Mouse (Mus musculus) thymus, adult 2 months (tissue): ENCODE data around the gene Cysrt1. TPM values are rescaled to one million over a fixed set of nuclear protein-coding genes. Genes with fewer than 3 reads are reported as not detected.

Experiments
- DNase-seq: peaks from one replicate; pipeline ENCODE4 v3.0.0; 2021
- H3K27ac ChIP-seq: fragments of 200-500 bp; 2 replicates; pipeline ENCODE4 v1.5.1; 2012; ENCODE audit warnings: low read length, control low read depth; ENCODE audit not compliant: control insufficient read depth, insufficient read depth
- H3K27me3 ChIP-seq: fragments of 200-500 bp; 2 replicates; pipeline ENCODE4 v1.6.1; 2012; ENCODE audit warnings: mild to moderate bottlenecking, low read length, moderate library complexity, mixed read lengths; ENCODE audit not compliant: control insufficient read depth, insufficient read depth
- H3K36me3 ChIP-seq: fragments of 200-500 bp; 2 replicates; pipeline ENCODE4 v1.6.1; 2012; ENCODE audit warnings: mild to moderate bottlenecking, low read length, moderate library complexity; ENCODE audit not compliant: control insufficient read depth, insufficient read depth
- H3K4me1 ChIP-seq: fragments of 200-500 bp; replicated peaks from 2 replicates; pipeline ENCODE4 v1.6.1; 2012; ENCODE audit warnings: low read length; ENCODE audit not compliant: control insufficient read depth, insufficient read depth
- H3K4me3 ChIP-seq: fragments of 200-500 bp; 2 replicates; pipeline ENCODE4 v1.5.1; 2012; ENCODE audit warnings: mild to moderate bottlenecking, low read length, control low read depth, moderate library complexity; ENCODE audit not compliant: control insufficient read depth, insufficient read depth
- CTCF ChIP-seq: fragments of 200-500 bp; IDR thresholded peaks from 2 replicates; pipeline ENCODE4 v1.5.1; 2012; ENCODE audit warnings: mild to moderate bottlenecking, control low read depth, low read length, moderate library complexity, borderline replicate concordance; ENCODE audit not compliant: control insufficient read depth, poor library complexity, insufficient read depth; ENCODE audit errors: extremely low read depth
- POLR2A ChIP-seq: fragments of 200-500 bp; IDR thresholded peaks from 2 replicates; pipeline ENCODE4 v1.6.1; 2012; ENCODE audit warnings: mild to moderate bottlenecking, low read length, control low read depth, moderate library complexity; ENCODE audit not compliant: control insufficient read depth, poor library complexity, insufficient read depth; ENCODE audit errors: extremely low read depth
- WGBS: fragments of 180-500 bp; shearing (Covaris S2); methylation state at CpG from one replicate; pipeline ENCODE4 v1.1.7; 2018; 5-methylcytosine and 5-hydroxymethylcytosine counted together
- polyA plus RNA-seq: library from polyadenylated mRNA; depleted of rRNA; stranded (reverse); fragments of >200 nt; gene quantifications from 2 replicates; pipeline ENCODE4 v1.2.3, GENCODE M21; 2012

Gene Cysrt1
- polyA plus RNA-seq, 1 experiment, result 2.1 TPM

GRCm38 (mm10) chr2:25229582-25229981, 12.7 kb downstream of the Cysrt1 start:
- Histone ChIP-seq H3K4me1 (peaks cover 5% of the 10 kb centered on the region), H3K27me3 (no peaks in the 10 kb centered on the region; the same call in 1 of the 2 replicates), H3K36me3 (no peaks in the 10 kb centered on the region), H3K4me3 (no peak overlapping the region), H3K27ac (no peak overlapping the region)
- 95% methylated on average over 5 of the region's 5 CpGs for WGBS
- TF ChIP-seq POLR2A (no peak), CTCF (no peak)
- no peak for DNase-seq

- H3K27me3 ChIP-seq, result no peaks in the 10 kb centered on the region; the same call in 1 of the 2 replicates
- no peak overlapping the region for H3K27ac ChIP-seq
- peaks cover 5% of the 10 kb centered on the region for H3K4me1 ChIP-seq
- no peaks in the 10 kb centered on the region for H3K36me3 ChIP-seq
- no peak overlapping the region for H3K4me3 ChIP-seq
- 88% methylated on average over 6 of the region's 6 CpGs for WGBS
- DNase-seq, result no peak
- TF ChIP-seq POLR2A (no peak), CTCF (no peak)
Observed at GRCm38 (mm10) chr2:25228995-25229530, 13.2 kb downstream of the Cysrt1 start.

GRCm38 (mm10) chr2:25228431-25228889, 13.8 kb downstream of the Cysrt1 start:
- Histone ChIP-seq H3K36me3 (no peaks in the 10 kb centered on the region), H3K27ac (peak overlapping the region; percentile 61), H3K4me1 (peaks cover 9% of the 10 kb centered on the region), H3K27me3 (no peaks in the 10 kb centered on the region; the same call in 1 of the 2 replicates), H3K4me3 (peak overlapping the region; percentile 37)
- no peak for TF ChIP-seq POLR2A
- TF ChIP-seq CTCF, result peak; percentile 84; the same call in 1 of the 2 replicates
- DNase-seq, result peak; percentile 86
- WGBS, result 2% methylated on average over 7 of the region's 7 CpGs

DNA sequence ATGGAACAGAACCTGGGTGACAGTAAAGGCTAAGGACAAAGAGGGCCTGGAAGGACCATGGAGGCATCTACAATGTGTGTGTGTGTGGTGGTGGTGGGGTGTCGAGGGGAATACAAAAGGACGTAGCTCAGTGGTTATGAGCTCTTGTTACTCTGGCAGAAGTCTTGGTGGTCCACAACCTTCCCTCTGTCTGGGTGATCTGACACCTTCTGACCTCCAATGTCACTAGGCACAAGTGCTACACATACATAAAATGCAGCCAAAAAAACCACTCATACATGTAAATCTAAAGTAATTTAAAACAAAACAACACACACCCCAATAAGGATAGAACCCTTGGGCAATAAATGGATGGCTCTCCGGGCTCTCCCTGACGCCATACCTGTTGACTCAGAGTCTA, 14.8 kb downstream of the Cysrt1 start:
- peaks cover 14% of the 10 kb centered on the region for H3K4me1 ChIP-seq
- 97% methylated on average over 4 of the region's 4 CpGs for WGBS
- no peak for DNase-seq
- no peaks in the 10 kb centered on the region for H3K27me3 ChIP-seq
- no peak overlapping the region for H3K27ac ChIP-seq
- no peak for TF ChIP-seq CTCF
- no peak for TF ChIP-seq POLR2A
- H3K4me3 ChIP-seq, result no peak overlapping the region
- H3K36me3 ChIP-seq, result no peaks in the 10 kb centered on the region

DNA sequence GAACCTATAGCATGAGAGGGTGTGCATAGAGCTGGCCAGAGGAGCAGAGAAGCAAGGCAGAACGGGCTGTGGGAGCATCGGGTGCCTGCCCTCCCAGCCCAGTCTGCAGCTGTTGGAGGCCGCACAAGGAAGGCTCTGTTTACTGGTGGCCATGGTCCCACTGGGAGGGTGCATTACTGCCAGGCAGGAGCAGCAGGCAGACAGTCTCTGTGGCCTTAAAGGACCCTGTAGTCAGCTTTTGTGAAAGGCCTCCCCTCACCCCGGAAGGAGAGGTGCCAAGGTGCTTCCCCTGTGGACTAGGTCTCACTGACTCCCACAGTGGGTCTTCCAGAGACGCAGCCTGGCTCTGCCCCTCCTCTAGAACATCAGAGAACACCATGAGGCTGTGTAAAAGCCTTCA, 15.4 kb downstream of the Cysrt1 start:
- Histone ChIP-seq H3K4me1 (peaks cover 14% of the 10 kb centered on the region), H3K36me3 (0 out of 2 replicates have a peak, but pooled peaks cover under 1% of the 10 kb centered on the region), H3K27me3 (no peaks in the 10 kb centered on the region), H3K4me3 (no peak overlapping the region), H3K27ac (no peak overlapping the region)
- DNase-seq, result no peak
- WGBS, result 90% methylated on average over 5 of the region's 5 CpGs
- no peak for TF ChIP-seq CTCF
- TF ChIP-seq POLR2A, result no peak

- Histone ChIP-seq H3K27ac (no peak overlapping the region; the same call in 1 of the 2 replicates), H3K27me3 (no peaks in the 10 kb centered on the region), H3K4me3 (no peak overlapping the region), H3K4me1 (peaks cover 14% of the 10 kb centered on the region), H3K36me3 (0 out of 2 replicates have a peak, but pooled peaks cover 3% of the 10 kb centered on the region)
- TF ChIP-seq POLR2A, result no peak
- TF ChIP-seq CTCF, result no peak
- WGBS, result 93% methylated on average over 8 of the region's 8 CpGs
- DNase-seq, result no peak
Observed at GRCm38 (mm10) chr2:25225811-25226379, 16.4 kb downstream of the Cysrt1 start.
